Comparison of ENCODE assay signal across 28 mouse cellular contexts in genomic region chr4:123196695-123197094, GRCm38 (mm10). TPM values are rescaled to one million over a fixed set of nuclear protein-coding genes. Genes with fewer than 3 reads are reported as not detected.
A peak's percentile ranks its signal among the peaks of the same experiment; 100 is the strongest.
DNase-seq lines count a peak whose midpoint lies in the region; ATAC-seq lines count a peak whose summit lies in the region.
"Had no signal": no experiment of that assay in that cellular context is flagged by ENCODE, and none has a peak within 500 bp of the region (broad histone marks: within the 10 kb centered on the region; RNA-seq: fewer than 3 reads in every experiment).

No protein-coding gene starts in this region.

- H3K4me2 ChIP-seq in midbrain, embryonic 11.5 days = no peak overlapping the region
- no peak overlapping the region for H3K4me2 ChIP-seq in midbrain, embryonic 13.5 days (replicated peaks)
- H3K4me2 ChIP-seq: embryonic facial prominence, embryonic 15.5 days; heart, embryonic 13.5 days; hindbrain, embryonic 12.5 days had no signal

- WGBS in midbrain, embryonic 11.5 days = 83% methylated on average over 6 of the region's 6 CpGs
- 76% methylated on average over 6 of the region's 6 CpGs for WGBS in midbrain, embryonic 13.5 days

- no peak overlapping the region for H3K9ac ChIP-seq in midbrain, embryonic 11.5 days (ENCODE audit: low read length)
- no peak overlapping the region for H3K9ac ChIP-seq in midbrain, embryonic 13.5 days (replicated peaks)
- H3K9ac ChIP-seq: embryonic facial prominence, embryonic 15.5 days; heart, embryonic 13.5 days; hindbrain, embryonic 12.5 days had no signal

- ATAC-seq in midbrain, embryonic 11.5 days (ENCODE audit: low FRiP score) = no peak
- no peak for ATAC-seq in midbrain, embryonic 13.5 days
- ATAC-seq: forebrain, embryonic 14.5 days; hindbrain, embryonic 16.5 days; inflammation-experienced regulatory T-cells, adult 6 months had no signal

- DNase-seq in adrenal gland, adult 2 months = peak; percentile 67
- no peak for DNase-seq in adrenal gland, postnatal 4 days (ENCODE audit: low spot score in 2 of 2)
- peak; percentile 76 for DNase-seq in midbrain, embryonic 11.5 days (ENCODE audit: low spot score, missing footprints)
- DNase-seq in kidney, postnatal 10 days = peak; percentile 27
- DNase-seq in frontal cortex, postnatal 36 days (ENCODE audit: low spot score in 2 of 2) = no peak
- DNase-seq in frontal cortex, adult 2 months (ENCODE audit: extremely low spot score in 1 of 2, low spot score in 1 of 2) = no peak
- no peak for DNase-seq in spleen, postnatal 10 days (ENCODE audit: low spot score in 2 of 2)
- DNase-seq: cerebellum, adult 11 months; cerebellum, adult 8-10 months; cerebellum, postnatal 14 days; embryo, embryonic 11 days; gastrocnemius, adult 2 months; gastrocnemius, postnatal 36 days; heart, adult 11 months; heart, postnatal 4 days had no signal

- peaks cover 9% of the 10 kb centered on the region for H3K27me3 ChIP-seq in midbrain, embryonic 11.5 days (ENCODE audit: control insufficient read depth, insufficient read depth, low read length)
- H3K27me3 ChIP-seq in midbrain, embryonic 13.5 days = peaks cover 59% of the 10 kb centered on the region

- no peak overlapping the region for H3K27ac ChIP-seq in midbrain, embryonic 11.5 days (ENCODE audit: low read depth, low read length)
- H3K27ac ChIP-seq in midbrain, embryonic 13.5 days = no peak overlapping the region
- H3K27ac ChIP-seq: embryonic facial prominence, embryonic 15.5 days; forebrain, embryonic 10.5 days; gastrocnemius, adult 2 months; heart, embryonic 13.5 days; hindbrain, embryonic 12.5 days had no signal

- H3K9me3 ChIP-seq in midbrain, embryonic 11.5 days (ENCODE audit: control insufficient read depth, low read length) = no peaks in the 10 kb centered on the region
- H3K9me3 ChIP-seq in midbrain, embryonic 13.5 days = no peaks in the 10 kb centered on the region
- H3K9me3 ChIP-seq: embryonic facial prominence, embryonic 15.5 days; forebrain, embryonic 10.5 days; heart, embryonic 13.5 days; hindbrain, embryonic 12.5 days had no signal

- H3K4me1 ChIP-seq in midbrain, embryonic 11.5 days (ENCODE audit: control insufficient read depth, insufficient read depth, low read length) = peaks cover 10% of the 10 kb centered on the region
- peaks cover 10% of the 10 kb centered on the region for H3K4me1 ChIP-seq in midbrain, embryonic 13.5 days (replicated peaks)

- H3K4me3 ChIP-seq in midbrain, embryonic 11.5 days (ENCODE audit: low read depth, low read length) = no peak overlapping the region
- H3K4me3 ChIP-seq in midbrain, embryonic 13.5 days (replicated peaks) = no peak overlapping the region
- H3K4me3 ChIP-seq: embryonic facial prominence, embryonic 15.5 days; erythroblast, embryonic 14.5 days; forebrain, embryonic 10.5 days; gastrocnemius, adult 2 months; heart, embryonic 13.5 days; hindbrain, embryonic 12.5 days had no signal

- no peaks in the 10 kb centered on the region for H3K36me3 ChIP-seq in midbrain, embryonic 11.5 days (ENCODE audit: control insufficient read depth, insufficient read depth, low read length)
- no peaks in the 10 kb centered on the region for H3K36me3 ChIP-seq in midbrain, embryonic 13.5 days
- H3K36me3 ChIP-seq: embryonic facial prominence, embryonic 15.5 days; forebrain, embryonic 10.5 days; heart, embryonic 13.5 days; hindbrain, embryonic 12.5 days had no signal

RNA-seq across cellular contexts. Expression of gene Nt5c1a, which starts 4.6 kb away (rescaled TPM):
- 10 to 100 TPM; 38.8 to 82.5 TPM for total RNA-seq in adrenal gland, adult 2 months (2021)
- polyA plus RNA-seq in adrenal gland, adult 2 months (2012; rRNA removed) = 21.3 and 23.3 TPM in 2 replicates
- 10 to 100 TPM; 15.3 to 15.7 TPM for total RNA-seq in adrenal gland, postnatal 4 days (2021)
- polyA plus RNA-seq in midbrain, embryonic 11.5 days (2014; fragmentation: Nextera tagmentation; extraction: Ambion mirVana) = not detected in 2 replicates
- not detected in 2 replicates for polyA plus RNA-seq in midbrain, embryonic 13.5 days (2015; fragmentation: Nextera tagmentation; extraction: Ambion mirVana)
- 3.2 and 3.8 TPM in 2 replicates for polyA plus RNA-seq in frontal cortex, adult 2 months (2012; rRNA removed)
- total RNA-seq: common myeloid progenitor, adult 5-6 weeks; MEL had no signal
- polyA plus RNA-seq: C2C12; embryonic facial prominence, embryonic 11.5 days; embryonic facial prominence, embryonic 15.5 days; erythroblast, embryonic 14.5 days; forebrain, embryonic 10.5 days; forebrain, embryonic 14.5 days; hindbrain, embryonic 12.5 days; inflammation-experienced regulatory T-cells, adult 6 months had no signal

RNA-seq across cellular contexts. Expression of gene Hpcal4, which starts 13.7 kb away (rescaled TPM):
- total RNA-seq in adrenal gland, adult 2 months (2021) = 1 to 10 TPM; 3.1 to 5.4 TPM
- polyA plus RNA-seq in adrenal gland, adult 2 months (2012; rRNA removed) = 3.1 and 4.9 TPM in 2 replicates
- 1 to 10 TPM; 3.1 to 5.5 TPM for total RNA-seq in adrenal gland, postnatal 4 days (2021)
- polyA plus RNA-seq in midbrain, embryonic 11.5 days (2014; fragmentation: Nextera tagmentation; extraction: Ambion mirVana) = 0.38 and 0.94 TPM in 2 replicates
- 14.1 and 16.5 TPM in 2 replicates for polyA plus RNA-seq in midbrain, embryonic 13.5 days (2015; fragmentation: Nextera tagmentation; extraction: Ambion mirVana)
- polyA plus RNA-seq in frontal cortex, adult 2 months (2012; rRNA removed) = 523 and 615 TPM in 2 replicates
- total RNA-seq: common myeloid progenitor, adult 5-6 weeks; gastrocnemius, postnatal 36 days; MEL had no signal
- polyA plus RNA-seq: C2C12; erythroblast, embryonic 14.5 days; inflammation-experienced regulatory T-cells, adult 6 months had no signal

RNA-seq across cellular contexts. Expression of gene Heyl, which starts 36.7 kb away (rescaled TPM):
- 10 to 100 TPM in 1 of 2 experiments, 1 to 10 TPM in 1; 4.3 to 11.5 TPM for total RNA-seq in adrenal gland, adult 2 months (2021)
- 4.5 and 5.9 TPM in 2 replicates for polyA plus RNA-seq in adrenal gland, adult 2 months (2012; rRNA removed)
- 10 to 100 TPM; 12.4 to 17.6 TPM for total RNA-seq in adrenal gland, postnatal 4 days (2021)
- polyA plus RNA-seq in midbrain, embryonic 11.5 days (2014; fragmentation: Nextera tagmentation; extraction: Ambion mirVana) = 6.8 and 7.7 TPM in 2 replicates
- polyA plus RNA-seq in midbrain, embryonic 13.5 days (2015; fragmentation: Nextera tagmentation; extraction: Ambion mirVana) = 5.5 and 6.6 TPM in 2 replicates
- 5.9 and 7.1 TPM in 2 replicates for polyA plus RNA-seq in frontal cortex, adult 2 months (2012; rRNA removed)
- total RNA-seq: common myeloid progenitor, adult 5-6 weeks; MEL had no signal
- polyA plus RNA-seq: erythroblast, embryonic 14.5 days had no signal

RNA-seq across cellular contexts. Expression of gene Ppie, which starts 56.9 kb away (rescaled TPM):
- total RNA-seq in adrenal gland, adult 2 months (2021) = 10 to 100 TPM; 42.4 to 59.1 TPM
- 9.1 and 10.5 TPM in 2 replicates for polyA plus RNA-seq in adrenal gland, adult 2 months (2012; rRNA removed)
- 10 to 100 TPM; 57.1 to 57.8 TPM for total RNA-seq in adrenal gland, postnatal 4 days (2021)
- polyA plus RNA-seq in midbrain, embryonic 11.5 days (2014; fragmentation: Nextera tagmentation; extraction: Ambion mirVana) = 119 and 126 TPM in 2 replicates
- polyA plus RNA-seq in midbrain, embryonic 13.5 days (2015; fragmentation: Nextera tagmentation; extraction: Ambion mirVana) = 74.2 and 77.2 TPM in 2 replicates
- 21.9 and 22.7 TPM in 2 replicates for polyA plus RNA-seq in frontal cortex, adult 2 months (2012; rRNA removed)

Comparison
In these comparisons a context has a peak if more than half of its experiments do, and no peak if none do; other contexts are left out.
1. DNase-seq: peak in adrenal gland, adult 2 months (single experiment), midbrain, embryonic 11.5 days (single experiment) and kidney, postnatal 10 days (single experiment); none in adrenal gland, postnatal 4 days (0 of 2), frontal cortex, postnatal 36 days (0 of 2), frontal cortex, adult 2 months (0 of 2) and spleen, postnatal 10 days (0 of 2).
2. RNA of gene Hpcal4, which starts 13.7 kb away (polyA plus RNA-seq): 523 to 615 TPM in frontal cortex, adult 2 months; 14.1 to 16.5 TPM in midbrain, embryonic 13.5 days, 3.1 to 4.9 TPM in adrenal gland, adult 2 months and 0.38 to 0.94 TPM in midbrain, embryonic 11.5 days; every median in the first group is over 10 times any median in the second.